ENCODE assay signal across 11 mouse cellular contexts in the genomic region with DNA sequence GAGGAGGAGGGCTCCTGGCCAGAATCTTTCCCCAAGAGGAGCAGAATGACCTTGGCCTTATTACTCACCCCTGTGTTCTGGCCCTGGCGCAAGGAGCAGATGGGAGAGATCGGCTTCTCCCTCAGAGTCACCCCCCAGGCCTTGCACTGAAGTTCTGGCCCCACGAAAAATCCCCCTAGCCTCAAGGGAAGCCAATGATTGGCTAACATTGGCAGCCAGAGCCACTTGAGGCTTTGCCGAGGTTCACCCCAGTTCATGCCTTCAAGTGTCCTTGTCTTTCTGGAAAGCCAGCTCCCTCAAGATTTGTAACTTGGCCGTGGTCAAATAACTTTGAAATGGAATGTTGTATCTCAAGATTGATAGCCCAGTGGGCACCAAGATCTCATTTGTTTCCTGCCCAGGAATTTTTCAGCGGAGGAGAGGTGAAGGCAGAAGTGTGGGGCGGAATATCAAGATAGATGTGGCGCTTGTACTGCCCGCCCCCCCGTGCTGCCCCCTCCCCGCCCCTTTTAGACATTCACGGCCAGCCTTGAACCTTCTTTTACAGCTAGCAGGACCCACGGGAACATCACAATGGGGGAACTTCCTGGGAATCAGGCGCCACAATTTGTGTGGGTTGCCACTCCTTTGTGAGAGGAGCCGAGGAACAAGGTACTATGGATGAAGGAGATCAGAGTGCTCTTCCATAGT.
DNase-seq lines count a peak whose midpoint lies in the region; ATAC-seq and TF ChIP-seq lines count a peak whose summit lies in the region.
"Had no signal": no experiment of that assay in that cellular context is flagged by ENCODE, and none has a peak within 500 bp of the region (broad histone marks: within the 10 kb centered on the region; RNA-seq: fewer than 3 reads in every experiment).

No protein-coding gene starts in this region.

- H3K9ac ChIP-seq in hindbrain, postnatal 0 days (replicated peaks; ENCODE audit: low read length), result no peak overlapping the region
- H3K9ac ChIP-seq in hindbrain, embryonic 11.5 days (ENCODE audit: low read depth, low read length), result no peak overlapping the region
- H3K9ac ChIP-seq: heart, embryonic 15.5 days; liver, embryonic 14.5 days had no signal

- WGBS in hindbrain, postnatal 0 days, result 79% methylated on average over 15 of the region's 15 CpGs
- whole genome bisulfite sequencing in hindbrain, embryonic 11.5 days, result 85% methylated on average over 15 of the region's 15 CpGs
- 88% methylated on average over 15 of the region's 15 CpGs for WGBS in embryonic facial prominence, embryonic 10.5 days

- no peaks in the 10 kb centered on the region for H3K36me3 ChIP-seq in hindbrain, postnatal 0 days (ENCODE audit: insufficient read depth, low read length)
- H3K36me3 ChIP-seq in hindbrain, embryonic 11.5 days (ENCODE audit: control insufficient read depth, insufficient read depth, low read length), result no peaks in the 10 kb centered on the region
- no peaks in the 10 kb centered on the region for H3K36me3 ChIP-seq in embryonic facial prominence, embryonic 10.5 days (replicated peaks)
- H3K36me3 ChIP-seq: heart, embryonic 15.5 days had no signal

- no peak for ATAC-seq in hindbrain, postnatal 0 days
- no peak for ATAC-seq in hindbrain, embryonic 11.5 days (ENCODE audit: low FRiP score)
- ATAC-seq: intestine, postnatal 0 days had no signal

- H3K27me3 ChIP-seq in hindbrain, postnatal 0 days (ENCODE audit: insufficient read depth, low read length), result no peaks in the 10 kb centered on the region
- no peaks in the 10 kb centered on the region for H3K27me3 ChIP-seq in hindbrain, embryonic 11.5 days (ENCODE audit: control insufficient read depth, insufficient read depth, low read length)
- H3K27me3 ChIP-seq in embryonic facial prominence, embryonic 10.5 days (replicated peaks; ENCODE audit: low read depth, poor library complexity, severe bottlenecking), result no peaks in the 10 kb centered on the region
- H3K27me3 ChIP-seq: heart, embryonic 15.5 days had no signal

- no peaks in the 10 kb centered on the region for H3K4me1 ChIP-seq in hindbrain, postnatal 0 days (ENCODE audit: insufficient read depth, low read length)
- peaks cover 6% of the 10 kb centered on the region for H3K4me1 ChIP-seq in hindbrain, embryonic 11.5 days (replicated peaks; ENCODE audit: control insufficient read depth, insufficient read depth, low read length)
- H3K4me1 ChIP-seq in embryonic facial prominence, embryonic 10.5 days, result peaks cover 39% of the 10 kb centered on the region

- no peak overlapping the region for H3K4me2 ChIP-seq in hindbrain, postnatal 0 days (ENCODE audit: low read depth, low read length)
- no peak overlapping the region for H3K4me2 ChIP-seq in hindbrain, embryonic 11.5 days (replicated peaks; ENCODE audit: low read depth, low read length)
- H3K4me2 ChIP-seq: heart, embryonic 15.5 days had no signal

- peak overlapping the region; percentile 26; the same call in 1 of the 2 replicates for H3K27ac ChIP-seq in hindbrain, postnatal 0 days
- no peak overlapping the region for H3K27ac ChIP-seq in hindbrain, embryonic 11.5 days (ENCODE audit: low read depth, low read length)
- no peak overlapping the region; the same call in 1 of the 2 replicates for H3K27ac ChIP-seq in embryonic facial prominence, embryonic 10.5 days (replicated peaks)
- H3K27ac ChIP-seq: heart, embryonic 15.5 days; liver, embryonic 14.5 days; stomach, postnatal 0 days had no signal

- TF ChIP-seq CTCF in hindbrain, postnatal 0 days (IDR thresholded peaks at IDR 0.05; ENCODE audit: low read depth), result no peak

- no peak for DNase-seq in hindbrain, postnatal 0 days (ENCODE audit: low spot score)
- no peak for DNase-seq in hindbrain, embryonic 11.5 days (ENCODE audit: low spot score)
- DNase-seq in adrenal gland, adult 18-20 months (ENCODE audit: low spot score in 2 of 2), result peak; percentile 35 to 41
- peak; percentile 80 for DNase-seq in gonadal fat pad, adult 2 months (ENCODE audit: low read depth)
- DNase-seq in lung, postnatal 36 days, result peak; percentile 76
- no peak for DNase-seq in embryo, embryonic 9.5 days (ENCODE audit: extremely low spot score)
- no peak for DNase-seq in embryonic facial prominence, embryonic 10.5 days (ENCODE audit: low spot score)

- no peak overlapping the region for H3K4me3 ChIP-seq in hindbrain, postnatal 0 days (ENCODE audit: low read length)
- no peak overlapping the region for H3K4me3 ChIP-seq in hindbrain, embryonic 11.5 days (ENCODE audit: low read depth, low read length)
- no peak overlapping the region for H3K4me3 ChIP-seq in embryonic facial prominence, embryonic 10.5 days
- H3K4me3 ChIP-seq: heart, embryonic 15.5 days had no signal

- H3K9me3 ChIP-seq in hindbrain, postnatal 0 days (ENCODE audit: low read length), result no peaks in the 10 kb centered on the region
- no peaks in the 10 kb centered on the region for H3K9me3 ChIP-seq in hindbrain, embryonic 11.5 days (ENCODE audit: control insufficient read depth, low read length)
- H3K9me3 ChIP-seq in embryonic facial prominence, embryonic 10.5 days, result no peaks in the 10 kb centered on the region
- H3K9me3 ChIP-seq: heart, embryonic 15.5 days had no signal

Comparison
In these comparisons a context has a peak if more than half of its experiments do, and no peak if none do; other contexts are left out.
1. DNase-seq: peak in adrenal gland, adult 18-20 months (2 of 2), gonadal fat pad, adult 2 months (single experiment) and lung, postnatal 36 days (single experiment); none in hindbrain, postnatal 0 days (single experiment), hindbrain, embryonic 11.5 days (single experiment), embryo, embryonic 9.5 days (single experiment) and embryonic facial prominence, embryonic 10.5 days (single experiment).